Mouse (Mus musculus): ENCODE measurements around the gene Wnt11.

DNA sequence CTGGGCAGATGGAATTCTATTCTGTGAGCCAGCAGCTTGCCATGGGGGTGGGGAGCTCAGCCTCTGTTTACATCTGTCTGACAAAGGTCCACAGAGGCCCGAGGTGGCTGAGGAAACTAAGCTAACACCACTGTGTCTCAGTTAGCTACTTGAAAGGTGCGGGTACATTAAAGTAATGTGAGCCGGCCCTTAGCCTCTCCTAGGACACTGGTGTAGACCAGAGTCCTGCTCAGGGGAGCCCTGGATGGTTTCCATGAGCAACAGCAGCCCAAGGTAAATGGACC, 36.8 kb upstream of the Wnt11 start:
- no peak for TF ChIP-seq POLR2A (IDR thresholded peaks at IDR 0.05; ENCODE audit: low read depth, low read length)
- no peak for TF ChIP-seq CTCF (conservative IDR thresholded peaks at IDR 0.05; ENCODE audit: insufficient read depth, insufficient read length, low read depth, low read length)

Data from kidney, adult 2 months (tissue).